Mouse (Mus musculus) spleen, adult 2 months (tissue): ENCODE measurements around the gene Mesp2.

ENCODE experiments used
- CTCF ChIP-seq: fragments of 200-500 bp; IDR thresholded peaks from 2 replicates; pipeline ENCODE4 v1.5.1; 2011; ENCODE audit warnings: mild to moderate bottlenecking, inconsistent platforms; ENCODE audit not compliant: insufficient read depth, insufficient read length, insufficient replicate concordance; ENCODE audit errors: extremely low read depth
- POLR2A ChIP-seq: fragments of 200-500 bp; IDR thresholded peaks from 2 replicates; pipeline ENCODE4 v1.6.1; 2011; ENCODE audit warnings: low read depth, low read length, inconsistent platforms

GRCm38 (mm10) chr7:79835196-79835595 is 24.7 kb downstream of the Mesp2 start:
- TF ChIP-seq CTCF (no peak), POLR2A (no peak)
